ENCODE assay signal across 8 mouse cellular contexts in genomic region chr19:27905172-27905571, GRCm38 (mm10).
"Had no signal": no experiment of that assay in that cellular context is flagged by ENCODE, and none has a peak within 500 bp of the region (broad histone marks: within the 10 kb centered on the region; RNA-seq: fewer than 3 reads in every experiment).

No protein-coding gene starts in this region.

- DNase-seq: kidney, adult 18-20 months; kidney, postnatal 10 days; kidney, postnatal 4 days; lung, adult 2 months had no signal

- H3K27ac ChIP-seq: limb, embryonic 12.5 days; liver, embryonic 14.5 days; stomach, postnatal 0 days had no signal

- H3K27me3 ChIP-seq: limb, embryonic 12.5 days had no signal

- H3K9ac ChIP-seq: limb, embryonic 12.5 days had no signal

- H3K4me2 ChIP-seq: limb, embryonic 12.5 days had no signal

- ATAC-seq: lung, postnatal 0 days had no signal

- H3K4me3 ChIP-seq: limb, embryonic 12.5 days had no signal

- H3K9me3 ChIP-seq: limb, embryonic 12.5 days had no signal
